Mouse (Mus musculus) erythroblast, adult 5-6 weeks (primary cell): ENCODE measurements around the gene Psmd9. TPM values are rescaled to one million over a fixed set of nuclear protein-coding genes. Genes with fewer than 3 reads are reported as not detected.

Experiments
- ATAC-seq: replicated peaks from 2 replicates; pipeline ENCODE4 v1.8.0; 2016; ENCODE audit warnings: moderate number of reproducible peaks, mild to moderate bottlenecking, moderate TSS enrichment, inconsistent platforms; ENCODE audit not compliant: poor library complexity, low FRiP score, severe bottlenecking
- total RNA-seq, 2 experiments: library from RNA; stranded (forward) in 1 of 2; stranded (reverse) in 1 of 2; fragments of 150-400 nt in 1 of 2; fragments of 200-764, 138-1000 nt in 1 of 2; gene quantifications; 2 replicates each; pipeline versions ENCODE4 v1.2.3 to v1.2.4; 2015 to 2017; ENCODE audit warnings: low replicate concordance in 2 of 2

Psmd9 gene
- total RNA-seq, 2 experiments from 2014 or later, result 6.9 to 13.8 TPM

DNA sequence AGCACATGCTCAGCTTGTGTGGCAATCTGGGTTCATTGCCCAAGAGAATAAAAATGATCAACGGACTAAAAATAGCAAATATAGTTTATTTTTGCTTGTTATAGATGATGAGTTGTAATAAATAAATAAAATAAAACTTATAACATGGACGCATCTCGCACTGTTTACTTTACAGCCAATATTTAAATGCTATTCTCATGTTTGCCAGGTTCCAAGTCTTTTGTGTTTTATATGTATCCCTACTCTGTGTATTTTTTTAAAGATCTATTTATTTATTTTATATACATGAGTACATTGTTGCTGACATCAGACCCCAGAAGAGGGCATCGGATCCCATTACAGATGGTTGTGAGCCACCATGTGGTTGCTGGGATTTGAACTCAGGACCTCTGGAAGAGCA is 108.5 kb downstream of the Psmd9 start:
- ATAC-seq, result no peak

DNA sequence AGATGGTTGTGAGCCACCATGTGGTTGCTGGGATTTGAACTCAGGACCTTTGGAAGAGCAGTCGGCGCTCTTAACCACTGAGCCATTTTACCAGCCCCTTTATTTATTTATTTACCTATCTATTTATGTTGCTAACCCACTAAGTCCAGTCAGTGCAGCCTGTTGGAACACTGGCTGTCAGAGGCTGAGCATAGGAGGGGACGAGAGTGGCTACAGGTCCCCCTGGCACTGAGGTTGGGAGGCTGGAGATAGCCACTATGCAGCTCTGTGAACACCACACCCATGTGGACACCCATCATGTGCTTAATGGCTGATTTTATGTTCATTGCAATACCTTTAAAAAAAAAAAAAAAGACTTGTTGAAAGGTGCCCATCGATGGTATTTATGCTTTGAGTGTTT is 110.0 kb downstream of the Psmd9 start:
- ATAC-seq, result no peak

DNA sequence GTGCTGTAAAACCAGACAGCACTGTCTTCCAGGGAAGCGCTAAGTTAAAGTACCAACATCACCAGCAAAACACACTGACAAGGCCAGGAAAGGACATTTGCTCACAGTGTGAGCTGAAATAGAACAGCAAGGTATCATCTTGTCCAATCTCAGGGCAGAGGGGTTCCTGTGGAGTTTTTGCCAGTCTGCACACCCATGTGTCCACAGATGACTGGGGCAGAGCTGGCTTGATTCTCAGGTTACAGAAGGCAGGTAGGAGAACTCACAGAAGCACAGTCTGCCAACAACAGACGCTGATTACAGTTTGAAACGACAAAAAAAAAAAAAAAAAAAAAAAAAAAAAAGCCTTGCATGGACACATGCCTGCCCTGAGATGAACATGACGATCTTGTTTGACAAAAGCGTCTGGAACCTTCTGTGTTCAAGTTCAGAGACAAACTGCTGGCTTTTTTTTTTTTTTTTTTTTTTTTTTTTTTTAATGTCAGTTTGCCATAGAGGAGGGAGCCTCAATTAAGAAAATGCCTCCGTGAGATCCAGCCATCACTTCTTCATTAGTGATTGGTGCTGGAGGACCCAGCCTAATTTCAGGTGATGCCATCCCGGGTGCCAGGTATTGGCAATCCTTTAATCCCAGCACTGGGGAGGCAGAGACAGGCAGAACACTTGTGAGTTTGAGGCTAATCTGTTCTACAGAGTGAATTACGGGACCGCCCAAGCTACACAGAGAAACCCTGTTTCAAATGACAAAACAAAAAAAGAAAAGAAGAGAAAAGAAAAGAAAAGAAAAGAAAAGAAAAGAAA is 112.3 kb downstream of the Psmd9 start:
- ATAC-seq, result no peak

DNA sequence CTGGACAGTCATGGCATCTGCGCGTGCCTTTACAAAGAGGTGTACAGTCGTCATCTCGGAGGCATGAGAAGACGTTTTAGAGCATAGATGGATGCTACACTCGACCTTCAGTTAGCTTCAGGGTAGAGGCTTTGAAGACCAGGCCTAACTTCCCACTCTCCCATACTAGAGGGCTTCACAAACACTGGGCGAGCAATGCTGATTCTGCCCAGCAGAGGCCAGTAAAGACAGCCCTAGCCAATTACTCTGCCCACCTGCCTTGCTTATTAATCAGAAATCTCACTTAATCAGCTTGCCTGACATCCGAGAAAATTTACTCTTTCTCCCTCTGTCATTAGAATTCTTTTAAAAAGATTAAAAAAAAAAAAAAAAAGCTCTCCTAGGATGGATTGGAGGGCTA is 116.0 kb downstream of the Psmd9 start:
- 0 out of 2 replicates have a peak, but pooled peaks have one; percentile 41 for ATAC-seq

DNA sequence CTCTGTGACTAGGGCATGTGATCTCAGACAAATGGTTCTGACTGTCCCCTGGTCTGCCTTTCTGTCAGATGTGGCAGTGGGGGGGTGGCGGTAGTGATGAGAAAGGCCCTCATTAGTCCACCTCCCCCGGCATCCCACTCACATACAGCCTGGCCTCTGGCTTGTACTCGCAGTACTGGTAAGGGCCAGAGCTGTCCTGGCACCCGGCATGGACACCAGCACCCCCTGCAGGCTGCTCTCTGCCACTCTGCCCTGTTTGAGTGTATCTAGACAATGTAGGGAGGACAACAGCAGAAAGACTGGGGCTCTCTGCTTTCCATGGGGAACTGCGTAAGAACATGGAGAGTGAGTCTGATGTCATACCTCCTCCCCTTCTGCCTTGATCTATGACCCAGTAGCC is 118.9 kb downstream of the Psmd9 start:
- ATAC-seq, result peak; percentile 31; the same call in 1 of the 2 replicates

DNA sequence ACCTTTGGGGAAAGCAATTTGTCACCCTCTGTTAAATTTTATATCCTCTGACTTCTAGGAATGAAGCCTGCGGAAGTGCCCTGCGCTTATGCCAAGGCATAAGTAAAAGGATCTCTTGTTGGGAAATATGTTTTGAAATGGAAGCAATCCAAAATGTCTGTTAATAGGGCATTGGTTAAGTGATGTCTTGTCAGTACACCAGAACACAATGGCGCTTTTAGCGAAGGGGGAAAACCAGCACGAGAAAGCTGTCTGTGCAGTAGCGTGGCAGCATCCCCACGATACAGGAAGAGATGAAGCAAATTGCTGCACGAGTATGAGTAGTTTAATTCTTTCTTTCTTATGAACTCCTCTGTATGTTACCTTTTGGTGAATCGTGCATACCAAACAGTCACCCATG is 125.4 kb downstream of the Psmd9 start:
- no peak for ATAC-seq

DNA sequence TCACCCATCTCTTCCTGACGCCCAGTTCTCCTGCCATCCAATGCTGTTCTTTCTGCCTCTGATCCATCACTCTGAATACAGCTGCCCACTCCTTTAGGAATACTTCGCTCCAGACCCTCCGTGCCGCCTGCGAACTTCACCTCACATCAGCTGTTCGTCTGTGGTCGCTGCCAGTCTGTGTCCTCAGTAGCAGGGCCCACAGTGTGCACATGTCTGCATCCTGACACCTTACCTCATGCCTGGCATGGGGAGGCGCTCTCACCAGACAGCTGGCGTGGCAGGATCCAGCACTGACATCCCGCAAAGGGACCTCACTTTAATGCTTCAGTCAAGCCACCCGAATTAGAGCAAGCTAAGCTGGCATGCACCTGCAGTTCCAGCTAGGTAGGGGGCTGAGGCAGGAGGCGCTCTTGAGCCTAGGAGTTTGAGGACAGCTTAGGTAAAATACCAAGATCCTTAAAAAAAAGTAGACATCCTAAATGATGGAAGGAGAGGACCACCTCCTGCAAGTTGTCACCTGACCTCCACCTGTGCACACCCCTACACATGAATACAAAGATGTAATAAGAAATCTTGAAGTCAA is 127.1 kb downstream of the Psmd9 start:
- no peak for ATAC-seq

DNA sequence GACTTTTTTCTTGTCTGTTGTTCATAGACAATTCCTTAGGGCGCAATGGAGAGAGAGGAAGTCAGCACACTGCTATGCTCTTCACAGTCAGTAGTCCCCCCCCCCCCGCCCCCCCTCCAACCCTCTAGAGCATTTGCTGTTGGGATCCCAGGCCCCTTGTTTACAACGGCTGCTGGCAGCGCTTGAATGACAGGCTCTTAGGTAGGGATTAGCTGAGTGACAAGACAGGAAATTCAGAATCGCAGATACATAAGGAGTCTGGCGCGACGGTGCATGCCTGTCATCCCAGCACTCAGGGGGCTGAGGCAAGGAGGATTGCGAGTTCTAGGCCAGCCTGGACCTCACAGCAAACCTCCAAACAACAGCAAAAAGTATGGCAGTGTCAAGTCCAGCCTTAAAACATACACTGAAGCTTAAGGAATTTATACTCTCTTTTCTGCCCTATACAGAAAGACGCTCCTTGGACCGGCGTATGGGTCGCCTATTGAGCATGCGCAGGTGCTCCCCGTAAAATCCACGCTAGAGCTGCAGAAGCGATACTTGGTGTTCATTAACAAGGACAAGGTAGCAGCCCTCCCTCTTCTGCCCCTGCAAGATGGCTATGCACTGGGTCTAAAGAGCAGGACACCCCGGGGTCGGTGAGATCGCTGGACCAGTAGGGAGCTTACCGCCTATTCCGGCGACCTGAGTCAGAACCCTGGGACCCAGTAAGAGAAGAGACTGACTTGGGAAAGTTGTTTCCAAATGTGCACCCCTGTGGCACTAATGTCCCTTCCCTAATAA is 128.0 kb downstream of the Psmd9 start:
- no peak for ATAC-seq

DNA sequence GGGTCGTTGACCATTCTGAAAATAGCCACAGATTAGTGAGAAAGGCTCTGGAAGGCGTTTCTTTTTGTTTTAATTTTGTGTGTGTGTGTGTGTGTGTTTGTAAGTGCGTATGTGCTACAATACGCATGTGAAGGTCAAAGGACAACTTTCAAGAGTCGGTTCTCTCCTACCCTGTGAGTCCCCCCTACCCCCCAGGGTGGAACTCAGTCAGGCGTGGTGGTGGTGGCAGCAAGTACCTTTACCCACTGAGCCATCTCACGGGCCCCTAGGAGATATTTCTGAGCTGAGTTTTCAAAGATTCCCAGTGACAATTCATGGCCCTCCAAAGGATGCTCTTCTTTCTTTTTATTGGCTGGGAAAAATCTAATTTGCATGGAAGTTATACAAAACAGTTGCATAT is 128.6 kb downstream of the Psmd9 start:
- no peak for ATAC-seq

DNA sequence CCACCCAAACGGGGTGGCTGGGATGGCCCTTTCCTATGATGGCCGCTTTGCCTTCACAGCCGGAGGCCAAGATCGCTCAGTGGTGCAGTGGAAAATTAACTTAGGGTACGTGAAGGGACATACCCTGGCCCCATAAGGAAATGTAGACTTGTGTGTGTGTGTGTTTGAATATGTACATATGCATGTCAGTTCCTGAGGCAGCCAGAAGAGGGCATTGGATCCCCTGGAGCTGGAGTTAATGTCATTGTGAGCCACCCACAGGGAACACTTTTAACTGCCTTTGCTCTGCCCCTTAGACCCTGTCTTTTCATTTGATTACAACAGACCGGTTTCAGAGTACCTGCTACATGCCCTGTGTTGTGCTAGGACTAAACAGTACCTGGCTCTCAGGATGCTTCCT is 129.3 kb downstream of the Psmd9 start:
- ATAC-seq, result 0 out of 2 replicates have a peak, but pooled peaks have one; percentile 25

Other genes with a start within 250 kb of the Psmd9 start
- 7.5 and 9.4 TPM in 2 replicates for gene Kdm2b, start 179.6 kb upstream of the Psmd9 start, total RNA-seq (2015; ENCODE audit: low replicate concordance)
- gene Kdm2b, start 179.6 kb upstream of the Psmd9 start, total RNA-seq (2017; ENCODE audit: low replicate concordance), result 11.3 and 28.3 TPM in 2 replicates
- gene Orai1, start 154.3 kb upstream of the Psmd9 start, total RNA-seq (2015; ENCODE audit: low replicate concordance), result 23.6 and 25.1 TPM in 2 replicates
- 0.84 and 7.8 TPM in 2 replicates for gene Orai1, start 154.3 kb upstream of the Psmd9 start, total RNA-seq (2017; ENCODE audit: low replicate concordance)
- gene Morn3, start 122.4 kb upstream of the Psmd9 start, total RNA-seq (2015; ENCODE audit: low replicate concordance), result not detected in 2 replicates
- gene Morn3, start 122.4 kb upstream of the Psmd9 start, total RNA-seq (2017; ENCODE audit: low replicate concordance), result not detected in 2 replicates
- gene Tmem120b, start 101.0 kb upstream of the Psmd9 start, total RNA-seq (2015; ENCODE audit: low replicate concordance), result 14.4 and 28.6 TPM in 2 replicates
- 25.6 and 61.1 TPM in 2 replicates for gene Tmem120b, start 101.0 kb upstream of the Psmd9 start, total RNA-seq (2017; ENCODE audit: low replicate concordance)
- 1.5 and 2.1 TPM in 2 replicates for gene Rhof, start 36.7 kb upstream of the Psmd9 start, total RNA-seq (2015; ENCODE audit: low replicate concordance)
- 0.70 and 2.1 TPM in 2 replicates for gene Rhof, start 36.7 kb upstream of the Psmd9 start, total RNA-seq (2017; ENCODE audit: low replicate concordance)
- 15.6 and 19.2 TPM in 2 replicates for gene Setd1b, start 27.2 kb upstream of the Psmd9 start, total RNA-seq (2015; ENCODE audit: low replicate concordance)
- gene Setd1b, start 27.2 kb upstream of the Psmd9 start, total RNA-seq (2017; ENCODE audit: low replicate concordance), result 5.5 and 7.7 TPM in 2 replicates
- gene Hpd, start 13.3 kb downstream of the Psmd9 start, total RNA-seq (2015; ENCODE audit: low replicate concordance), result not detected in 2 replicates
- not detected in 2 replicates for gene Hpd, start 13.3 kb downstream of the Psmd9 start, total RNA-seq (2017; ENCODE audit: low replicate concordance)
- gene Wdr66, start 82.7 kb downstream of the Psmd9 start, total RNA-seq (2015; ENCODE audit: low replicate concordance), result 0.84 and 11.9 TPM in 2 replicates
- gene Wdr66, start 82.7 kb downstream of the Psmd9 start, total RNA-seq (2017; ENCODE audit: low replicate concordance), result 0.42 and 2.4 TPM in 2 replicates
- gene Bcl7a, start 174.4 kb downstream of the Psmd9 start, total RNA-seq (2015; ENCODE audit: low replicate concordance), result 3.8 and 8.3 TPM in 2 replicates
- gene Bcl7a, start 174.4 kb downstream of the Psmd9 start, total RNA-seq (2017; ENCODE audit: low replicate concordance), result 3.1 and 3.3 TPM in 2 replicates
- 4.4 and 7.9 TPM in 2 replicates for gene Mlxip, start 225.4 kb downstream of the Psmd9 start, total RNA-seq (2015; ENCODE audit: low replicate concordance)
- 1.5 and 2.5 TPM in 2 replicates for gene Mlxip, start 225.4 kb downstream of the Psmd9 start, total RNA-seq (2017; ENCODE audit: low replicate concordance)